Mouse (Mus musculus) intestine, embryonic 16.5 days (tissue): Measurements from ENCODE around the gene Sirt6. TPM values are rescaled to one million over a fixed set of nuclear protein-coding genes. Genes with fewer than 3 reads are reported as not detected.
"Not testable (repeated sequence)": the region's sequence is repeated elsewhere in the genome, so short reads cannot be mapped to it uniquely, and the experiment has no call there.

Experiments
- ATAC-seq: fragments of 200-750 bp; cut with Nextera tagmentation; 2 replicates; pipeline ENCODE4 v1.8.0; 2017; ENCODE audit warnings: moderate TSS enrichment, moderate library complexity
- H3K27ac ChIP-seq: fragments of 300-500 bp; sonication (generic); 2 replicates; pipeline ENCODE4 v1.5.1; 2014; ENCODE audit warnings: mild to moderate bottlenecking, low read length
- H3K27me3 ChIP-seq: fragments of 300-500 bp; sonication (generic); replicated peaks from 2 replicates; pipeline ENCODE4 v1.6.1; 2014; ENCODE audit warnings: low read length, control low read depth, mixed read lengths; ENCODE audit not compliant: control insufficient read depth, insufficient read depth
- H3K36me3 ChIP-seq: fragments of 300-500 bp; sonication (generic); 2 replicates; pipeline ENCODE4 v1.6.1; 2014; ENCODE audit warnings: low read length, control low read depth; ENCODE audit not compliant: control insufficient read depth, insufficient read depth
- H3K4me1 ChIP-seq: fragments of 300-500 bp; sonication (generic); 2 replicates; pipeline ENCODE4 v1.6.1; 2014; ENCODE audit warnings: low read length, control low read depth, mixed read lengths; ENCODE audit not compliant: control insufficient read depth, insufficient read depth
- H3K4me2 ChIP-seq: fragments of 300-500 bp; sonication (generic); 2 replicates; pipeline ENCODE4 v1.6.1; 2014; ENCODE audit warnings: low read depth, low read length, control low read depth
- H3K4me3 ChIP-seq: fragments of 300-500 bp; sonication (generic); 2 replicates; pipeline ENCODE4 v1.5.1; 2014; ENCODE audit warnings: mild to moderate bottlenecking, low read length
- H3K9ac ChIP-seq: fragments of 300-500 bp; sonication (generic); 2 replicates; pipeline ENCODE4 v1.6.1; 2014; ENCODE audit warnings: low read depth, low read length
- H3K9me3 ChIP-seq: fragments of 300-500 bp; sonication (generic); 2 replicates; pipeline ENCODE4 v1.6.1; 2016; ENCODE audit warnings: low read length, control low read depth; ENCODE audit not compliant: control insufficient read depth
- WGBS: fragments of 180-500 bp; shearing (Covaris S2); extraction: QIAGEN DNeasy Blood & Tissue Kit; methylation state at CpG from one replicate; pipeline ENCODE4 v1.1.7; 2014; 5-methylcytosine and 5-hydroxymethylcytosine counted together
- polyA plus RNA-seq: library from polyadenylated mRNA; unstranded; fragments of >200 nt; fragmentation: Nextera tagmentation; extraction: Ambion mirVana; gene quantifications from 2 replicates; pipeline ENCODE4 v1.2.1, GENCODE M21; 2015

The Sirt6 gene
- polyA plus RNA-seq, 1 experiment from 2014 or later, result 29.5 TPM

DNA sequence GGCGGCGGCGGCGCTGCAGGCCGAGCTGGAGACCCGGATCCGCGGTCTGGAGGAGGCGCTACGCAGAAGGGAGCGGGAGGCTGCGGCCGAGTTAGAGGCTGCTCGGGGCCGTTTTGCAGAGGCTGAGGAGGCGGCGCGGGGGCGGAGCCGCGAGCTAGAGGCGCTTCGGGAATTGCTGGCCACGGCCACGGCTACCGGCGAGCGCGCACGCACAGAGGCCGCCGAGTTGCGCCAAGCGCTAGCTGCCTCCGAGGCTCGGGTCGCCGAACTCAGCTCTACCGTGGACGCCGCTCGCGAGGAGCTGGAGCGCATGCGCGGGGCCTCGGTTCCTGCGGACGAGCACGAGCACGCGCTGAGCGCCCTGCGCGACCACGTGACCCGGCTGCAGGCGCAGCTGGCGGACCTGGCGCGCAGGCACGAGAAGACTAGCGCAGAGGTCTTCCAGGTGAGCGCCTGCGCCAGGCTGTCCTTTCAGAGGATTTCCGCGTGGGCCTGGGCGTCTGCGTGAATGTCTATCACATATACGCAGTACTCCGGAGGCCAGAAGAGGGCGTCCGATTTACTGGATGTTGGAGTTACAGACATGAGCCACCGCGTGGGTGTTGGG, 16.0 kb upstream of the Sirt6 start:
- Histone ChIP-seq H3K27me3 (no peaks in the 10 kb centered on the region), H3K4me1 (peaks cover 17% of the 10 kb centered on the region), H3K9ac (peak overlapping the region; percentile 100), H3K9me3 (no peaks in the 10 kb centered on the region), H3K4me3 (peak overlapping the region; percentile 91), H3K36me3 (no peaks in the 10 kb centered on the region), H3K4me2 (peak overlapping the region; percentile 92), H3K27ac (peak overlapping the region; percentile 99)
- WGBS, result under 1% methylated on average over 75 of the region's 75 CpGs
- peak; percentile 92 for ATAC-seq

DNA sequence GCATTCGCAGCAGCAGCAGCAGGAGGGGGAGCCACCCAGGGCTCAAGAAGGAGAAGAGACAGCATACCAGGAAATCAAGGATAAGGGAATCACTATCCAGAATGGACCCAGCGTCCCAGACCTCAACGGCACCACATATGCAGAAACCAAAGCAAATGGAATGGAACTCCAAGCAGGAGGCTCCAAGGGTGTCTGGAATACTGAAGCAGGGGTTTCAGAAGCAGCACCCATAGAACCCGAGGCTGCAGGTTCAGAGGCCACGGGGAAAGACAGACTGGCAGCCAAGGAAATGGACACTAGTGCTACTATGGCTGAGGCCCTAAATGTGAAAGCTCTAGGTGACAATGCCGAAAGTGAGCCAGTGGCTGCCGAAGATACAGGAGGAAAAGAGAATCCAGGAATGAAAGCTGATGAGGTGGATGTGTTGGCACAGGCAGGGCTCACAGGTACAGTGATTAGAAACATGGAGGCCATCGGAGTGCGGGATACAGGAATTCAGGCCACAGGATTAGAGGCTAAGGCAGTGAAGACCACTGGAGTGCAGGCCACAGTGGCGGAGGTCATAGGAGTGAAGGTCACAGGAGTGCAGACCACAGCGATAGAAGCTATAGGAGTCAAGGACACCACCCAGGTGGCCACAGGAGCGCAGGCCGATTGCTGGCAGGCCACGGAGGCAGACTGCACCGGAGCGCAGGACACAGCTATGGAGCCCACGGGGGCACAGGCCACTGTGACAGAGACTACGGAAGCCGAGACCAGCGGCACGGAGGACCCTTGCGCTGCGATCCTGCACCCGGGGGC, 15.3 kb upstream of the Sirt6 start:
- Histone ChIP-seq H3K9me3 (no peaks in the 10 kb centered on the region), H3K4me3 (peak overlapping the region; percentile 91), H3K9ac (peak overlapping the region; percentile 100), H3K36me3 (no peaks in the 10 kb centered on the region), H3K27ac (peak overlapping the region; percentile 99), H3K4me1 (peaks cover 17% of the 10 kb centered on the region), H3K4me2 (peak overlapping the region; percentile 92), H3K27me3 (no peaks in the 10 kb centered on the region)
- ATAC-seq, result peak; percentile 55; the same call in 1 of the 2 replicates
- 15% methylated on average over 24 of the region's 24 CpGs for WGBS

DNA sequence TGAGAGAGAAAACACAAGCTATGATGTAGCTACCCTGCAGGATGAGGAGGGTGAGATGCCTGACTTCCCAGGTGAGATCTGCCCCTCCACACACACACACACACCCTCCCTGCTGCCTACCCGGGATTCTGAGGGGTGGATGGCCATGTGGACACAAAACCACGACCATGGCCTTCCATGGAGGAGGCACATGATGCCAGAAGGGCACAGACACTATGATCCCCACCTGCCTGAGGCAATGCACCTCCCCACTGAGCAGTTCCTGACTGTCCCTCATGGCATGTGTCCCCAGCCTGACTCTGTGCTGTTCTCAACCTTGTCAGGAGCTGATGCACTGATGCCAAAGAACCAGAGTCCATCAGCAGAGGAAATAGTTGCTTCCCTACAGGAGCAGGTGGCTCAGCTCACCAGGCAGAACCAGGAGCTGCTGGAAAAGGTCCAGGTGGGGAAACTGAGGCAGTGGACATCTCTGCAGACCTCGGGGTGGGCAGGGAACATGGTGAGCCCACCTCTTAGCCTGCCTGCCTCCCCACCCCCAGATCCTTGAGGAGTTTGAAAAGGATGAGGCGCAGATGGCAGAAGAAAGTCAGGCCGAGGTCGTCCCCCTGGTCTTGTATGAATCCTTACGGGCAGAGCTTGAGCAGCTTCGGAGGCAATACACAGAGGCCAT, 14.5 kb upstream of the Sirt6 start:
- no peak overlapping the region for H3K27ac ChIP-seq
- H3K4me1 ChIP-seq, result peaks cover 17% of the 10 kb centered on the region
- H3K9me3 ChIP-seq, result no peaks in the 10 kb centered on the region
- no peak for ATAC-seq
- 71% methylated on average over 8 of the region's 8 CpGs for WGBS
- peak overlapping the region; percentile 100 for H3K9ac ChIP-seq
- H3K27me3 ChIP-seq, result no peaks in the 10 kb centered on the region
- peak overlapping the region; percentile 92 for H3K4me2 ChIP-seq
- peak overlapping the region; percentile 91 for H3K4me3 ChIP-seq
- H3K36me3 ChIP-seq, result no peaks in the 10 kb centered on the region

DNA sequence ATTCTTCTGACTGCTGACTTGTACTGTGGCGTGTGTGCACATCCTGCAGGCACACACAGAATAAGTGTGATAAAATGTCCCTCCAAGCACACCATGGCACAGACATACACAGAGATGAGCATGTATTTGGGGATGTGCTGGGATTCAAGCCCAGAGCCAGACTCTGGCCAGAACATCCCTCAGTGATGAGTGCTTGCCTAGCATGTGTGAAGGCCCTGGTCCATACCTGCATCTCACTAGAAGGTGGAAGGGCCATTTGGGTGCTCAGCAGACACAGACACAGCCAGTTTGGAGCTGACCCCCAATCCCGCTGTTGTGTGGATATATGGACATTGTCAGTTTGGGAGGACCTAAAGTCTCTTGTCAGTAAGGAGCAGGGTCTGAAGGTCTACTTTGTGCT, 14.0 kb upstream of the Sirt6 start:
- no peaks in the 10 kb centered on the region for H3K27me3 ChIP-seq
- H3K4me3 ChIP-seq, result no peak overlapping the region
- H3K4me2 ChIP-seq, result no peak overlapping the region
- no peaks in the 10 kb centered on the region for H3K9me3 ChIP-seq
- H3K9ac ChIP-seq, result no peak overlapping the region
- ATAC-seq, result no peak
- WGBS, result 86% methylated on average over 2 of the region's 2 CpGs
- no peaks in the 10 kb centered on the region for H3K36me3 ChIP-seq
- H3K4me1 ChIP-seq, result peaks cover 17% of the 10 kb centered on the region
- H3K27ac ChIP-seq, result no peak overlapping the region

DNA sequence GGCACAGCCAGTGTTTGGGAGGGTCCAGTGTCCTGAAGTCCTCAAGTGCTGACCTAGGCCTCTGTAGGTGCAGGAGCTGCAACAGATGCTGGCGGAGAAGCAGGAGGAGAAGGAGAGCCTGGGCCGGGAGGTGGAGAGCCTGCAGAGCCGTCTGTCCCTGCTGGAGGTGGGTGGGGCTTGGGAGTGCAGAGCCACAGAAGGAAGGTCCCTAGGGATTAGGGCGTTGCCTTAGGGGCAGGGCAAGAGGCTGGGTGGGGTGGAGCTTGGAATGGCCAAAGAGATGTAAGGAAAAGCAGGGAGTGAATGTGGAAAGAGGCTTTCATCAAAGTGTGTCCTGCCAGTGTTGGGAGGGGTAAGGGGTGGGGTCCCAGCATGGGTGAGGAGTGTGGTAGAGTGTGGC, 13.2 kb upstream of the Sirt6 start:
- not testable (repeated sequence) for H3K27me3 ChIP-seq, H3K4me3 ChIP-seq, H3K36me3 ChIP-seq, H3K9ac ChIP-seq, H3K27ac ChIP-seq, H3K4me2 ChIP-seq, ATAC-seq, H3K9me3 ChIP-seq
- WGBS, result 39% methylated on average over 4 of the region's 4 CpGs
- H3K4me1 ChIP-seq, result peaks cover 17% of the 10 kb centered on the region

DNA sequence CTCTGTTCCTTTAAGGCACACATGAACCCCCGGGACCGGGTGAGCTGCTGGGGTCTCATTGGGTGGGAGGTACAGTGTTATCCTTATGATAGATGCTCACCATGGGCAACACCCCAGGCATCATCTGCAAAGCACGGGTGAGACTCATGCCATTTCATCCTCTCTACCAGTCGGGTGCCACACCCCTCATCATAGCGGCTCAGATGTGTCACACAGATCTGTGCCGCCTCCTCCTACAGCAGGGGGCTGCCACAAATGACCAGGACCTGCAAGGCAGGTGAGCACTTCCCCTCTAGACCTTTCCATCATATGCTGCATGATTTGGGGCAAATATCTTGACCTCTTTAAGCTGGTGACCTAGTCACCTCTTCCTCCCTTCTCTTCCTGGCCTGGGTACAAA, 10.5 kb upstream of the Sirt6 start:
- ATAC-seq, result no peak
- no peak overlapping the region for H3K9ac ChIP-seq
- no peaks in the 10 kb centered on the region for H3K27me3 ChIP-seq
- no peak overlapping the region for H3K27ac ChIP-seq
- peaks cover 21% of the 10 kb centered on the region for H3K4me1 ChIP-seq
- no peak overlapping the region for H3K4me2 ChIP-seq
- H3K4me3 ChIP-seq, result no peak overlapping the region
- no peaks in the 10 kb centered on the region for H3K36me3 ChIP-seq
- H3K9me3 ChIP-seq, result no peaks in the 10 kb centered on the region
- 67% methylated on average over 6 of the region's 6 CpGs for WGBS

DNA sequence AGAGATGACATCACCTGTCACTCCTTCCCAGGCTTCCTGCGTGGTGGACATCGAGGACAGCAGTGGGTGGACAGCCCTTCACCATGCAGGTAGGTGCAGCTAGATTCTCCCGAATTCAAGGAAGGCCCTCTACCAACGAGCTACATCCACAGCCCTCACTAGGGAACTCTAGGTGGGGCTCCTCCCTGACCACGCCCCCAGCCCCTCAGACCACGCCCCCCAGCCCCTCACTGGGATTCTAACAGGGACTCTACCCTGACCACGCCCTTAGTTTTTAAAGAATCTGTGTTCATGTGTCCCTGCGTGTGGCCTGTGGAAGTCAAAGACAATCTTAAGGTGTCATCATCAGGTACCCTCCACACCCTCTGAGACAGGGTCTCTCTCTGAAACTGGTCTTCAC, 8.7 kb upstream of the Sirt6 start:
- ATAC-seq, result no peak
- Histone ChIP-seq H3K4me3 (no peak overlapping the region), H3K9ac (no peak overlapping the region), H3K27me3 (no peaks in the 10 kb centered on the region), H3K27ac (no peak overlapping the region), H3K4me1 (peaks cover 11% of the 10 kb centered on the region), H3K4me2 (no peak overlapping the region), H3K36me3 (no peaks in the 10 kb centered on the region), H3K9me3 (no peaks in the 10 kb centered on the region)
- WGBS, result 13% methylated on average over 8 of the region's 8 CpGs

DNA sequence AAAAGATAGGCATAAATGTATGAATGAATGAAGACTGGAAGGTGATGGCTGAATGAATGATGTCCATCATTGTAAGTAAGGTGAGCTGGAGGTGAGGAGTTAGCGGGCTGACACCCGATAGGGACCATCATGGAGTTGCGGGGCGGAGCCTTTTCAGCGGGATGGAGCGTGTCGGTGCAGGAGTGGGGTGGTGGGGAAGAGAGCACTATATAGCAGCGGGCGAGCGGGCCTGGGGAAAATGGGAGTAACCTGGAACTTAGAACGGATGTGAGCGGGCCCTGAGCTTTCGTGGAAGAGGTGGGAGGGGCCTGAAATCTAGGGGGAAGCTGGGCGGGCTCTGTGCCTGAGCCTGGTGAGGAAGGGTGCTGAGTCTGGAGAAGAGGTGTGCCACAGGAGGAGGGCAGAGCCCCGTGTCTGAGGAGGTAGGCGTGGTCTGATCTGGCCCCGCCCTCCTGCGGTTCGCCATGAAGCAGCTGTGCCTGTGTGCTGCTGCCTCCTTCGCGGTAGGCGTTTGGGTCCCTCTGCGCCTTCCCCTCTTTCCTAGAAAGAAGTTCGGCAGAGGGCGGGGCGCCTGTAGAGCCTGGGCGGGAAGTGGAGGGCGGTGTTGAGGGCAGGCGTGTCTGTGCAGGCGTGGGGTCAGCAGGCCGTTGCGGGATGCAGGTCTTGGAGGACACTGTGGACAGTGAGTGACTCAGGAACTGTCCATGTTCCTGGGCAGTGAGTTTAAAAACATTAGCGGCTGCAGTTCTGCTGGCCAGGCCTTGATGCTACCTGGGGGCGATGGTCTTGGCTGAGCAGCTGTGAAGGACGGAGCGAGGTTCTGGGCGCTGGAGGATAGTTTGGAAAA, 5.9 kb upstream of the Sirt6 start:
- Histone ChIP-seq H3K9me3 (no peaks in the 10 kb centered on the region), H3K4me1 (peaks cover 11% of the 10 kb centered on the region), H3K36me3 (no peaks in the 10 kb centered on the region), H3K27me3 (no peaks in the 10 kb centered on the region), H3K4me2 (peak overlapping the region; percentile 89), H3K4me3 (peak overlapping the region; percentile 54), H3K27ac (peak overlapping the region; percentile 56), H3K9ac (peak overlapping the region; percentile 77)
- peak; percentile 94 for ATAC-seq
- 4% methylated on average over 36 of the region's 37 CpGs for WGBS

DNA sequence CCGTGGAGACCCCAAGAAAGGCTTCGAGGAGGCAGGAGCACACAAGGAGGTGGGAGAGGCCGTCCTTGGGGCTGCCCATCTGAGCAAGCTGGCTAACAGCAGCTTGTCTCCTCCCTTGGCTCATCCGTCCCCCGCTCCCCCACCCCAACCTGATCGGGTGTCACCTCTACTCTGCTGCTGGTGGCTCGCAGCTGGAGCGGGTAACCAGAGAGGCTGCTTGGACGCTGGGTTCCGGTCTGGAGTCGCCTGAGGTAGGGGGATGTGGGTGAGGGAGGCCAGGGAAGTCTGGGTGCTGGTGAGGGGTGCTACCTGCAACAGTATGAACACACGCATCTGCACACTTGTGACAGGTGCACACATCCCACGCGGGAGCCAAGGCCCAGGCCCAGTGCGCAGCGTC, 793 bp upstream of the Sirt6 start, which contains the start of gene Ankrd24:
Gene Ankrd24, plus strand, starts transcription at position 151 of the 400 bp plus-strand sequence.
- Histone ChIP-seq H3K4me1 (peaks cover 20% of the 10 kb centered on the region), H3K4me2 (peak within 1 kb of the TSS; percentile 86), H3K4me3 (peak within 1 kb of the TSS; percentile 77), H3K9ac (peak within 1 kb of the TSS; percentile 80), H3K27me3 (no peaks in the 10 kb centered on the region), H3K27ac (peak within 1 kb of the TSS; percentile 77), H3K36me3 (0 out of 2 replicates have a peak, but pooled peaks cover 5% of the 10 kb centered on the region), H3K9me3 (no peaks in the 10 kb centered on the region)
- ATAC-seq, result no peak
- 82% methylated on average over 16 of the region's 16 CpGs for whole genome bisulfite sequencing
